Mouse (Mus musculus): ENCODE results near the gene Wnk2. TPM values are rescaled to one million over a fixed set of nuclear protein-coding genes. Genes with fewer than 3 reads are reported as not detected.

The Wnk2 gene
- total RNA-seq, 2 experiments from 2014 or later, result 0.24 TPM; not detected in 1

- no peak for ATAC-seq (replicated peaks; ENCODE audit: low FRiP score, low TSS enrichment, poor library complexity, severe bottlenecking)
Measured at GRCm38 (mm10) chr13:49108119-49108846, 39.5 kb downstream of the Wnk2 start.

- no peak for ATAC-seq (replicated peaks; ENCODE audit: low FRiP score, low TSS enrichment, poor library complexity, severe bottlenecking)
Measured at GRCm38 (mm10) chr13:49103913-49104312, 43.9 kb downstream of the Wnk2 start.

- ATAC-seq (replicated peaks; ENCODE audit: low FRiP score, low TSS enrichment, poor library complexity, severe bottlenecking), result no peak
Measured at GRCm38 (mm10) chr13:49103235-49103634, 44.6 kb downstream of the Wnk2 start.

- no peak for ATAC-seq (replicated peaks; ENCODE audit: low FRiP score, low TSS enrichment, poor library complexity, severe bottlenecking)
Measured at GRCm38 (mm10) chr13:49100417-49100816, 47.4 kb downstream of the Wnk2 start.

GRCm38 (mm10) chr13:49096826-49097225, 51.0 kb downstream of the Wnk2 start:
- ATAC-seq (replicated peaks; ENCODE audit: low FRiP score, low TSS enrichment, poor library complexity, severe bottlenecking), result no peak

GRCm38 (mm10) chr13:49094667-49095066, 53.1 kb downstream of the Wnk2 start:
- no peak for ATAC-seq (replicated peaks; ENCODE audit: low FRiP score, low TSS enrichment, poor library complexity, severe bottlenecking)

- ATAC-seq (replicated peaks; ENCODE audit: low FRiP score, low TSS enrichment, poor library complexity, severe bottlenecking), result no peak
Measured at GRCm38 (mm10) chr13:49093471-49093891, 54.3 kb downstream of the Wnk2 start.

- ATAC-seq (replicated peaks; ENCODE audit: low FRiP score, low TSS enrichment, poor library complexity, severe bottlenecking), result no peak
Measured at GRCm38 (mm10) chr13:49092596-49092995, 55.2 kb downstream of the Wnk2 start.

- ATAC-seq (replicated peaks; ENCODE audit: low FRiP score, low TSS enrichment, poor library complexity, severe bottlenecking), result no peak
Measured at GRCm38 (mm10) chr13:49090176-49090575, 57.6 kb downstream of the Wnk2 start.

- no peak for ATAC-seq (replicated peaks; ENCODE audit: low FRiP score, low TSS enrichment, poor library complexity, severe bottlenecking)
Measured at GRCm38 (mm10) chr13:49088874-49089273, 58.9 kb downstream of the Wnk2 start.

GRCm38 (mm10) chr13:49087420-49087819, 60.4 kb downstream of the Wnk2 start:
- no peak for ATAC-seq (replicated peaks; ENCODE audit: low FRiP score, low TSS enrichment, poor library complexity, severe bottlenecking)

GRCm38 (mm10) chr13:49086431-49086830, 61.4 kb downstream of the Wnk2 start:
- ATAC-seq (replicated peaks; ENCODE audit: low FRiP score, low TSS enrichment, poor library complexity, severe bottlenecking), result no peak

GRCm38 (mm10) chr13:49085211-49085610, 62.6 kb downstream of the Wnk2 start:
- no peak for ATAC-seq (replicated peaks; ENCODE audit: low FRiP score, low TSS enrichment, poor library complexity, severe bottlenecking)

- no peak for ATAC-seq (replicated peaks; ENCODE audit: low FRiP score, low TSS enrichment, poor library complexity, severe bottlenecking)
Measured at GRCm38 (mm10) chr13:49084781-49085180, 63.0 kb downstream of the Wnk2 start.

GRCm38 (mm10) chr13:49083941-49084340, 63.9 kb downstream of the Wnk2 start:
- ATAC-seq (replicated peaks; ENCODE audit: low FRiP score, low TSS enrichment, poor library complexity, severe bottlenecking), result no peak

- ATAC-seq (replicated peaks; ENCODE audit: low FRiP score, low TSS enrichment, poor library complexity, severe bottlenecking), result no peak
Measured at GRCm38 (mm10) chr13:49082151-49082879, 65.5 kb downstream of the Wnk2 start.

GRCm38 (mm10) chr13:49076196-49076595, 71.6 kb downstream of the Wnk2 start:
- no peak for ATAC-seq (replicated peaks; ENCODE audit: low FRiP score, low TSS enrichment, poor library complexity, severe bottlenecking)

GRCm38 (mm10) chr13:49075377-49075776, 72.4 kb downstream of the Wnk2 start:
- no peak for ATAC-seq (replicated peaks; ENCODE audit: low FRiP score, low TSS enrichment, poor library complexity, severe bottlenecking)

- ATAC-seq (replicated peaks; ENCODE audit: low FRiP score, low TSS enrichment, poor library complexity, severe bottlenecking), result no peak
Measured at GRCm38 (mm10) chr13:49073295-49073694, 74.5 kb downstream of the Wnk2 start.

- no peak for ATAC-seq (replicated peaks; ENCODE audit: low FRiP score, low TSS enrichment, poor library complexity, severe bottlenecking)
Measured at GRCm38 (mm10) chr13:49071861-49072260, 76.0 kb downstream of the Wnk2 start.

- no peak for ATAC-seq (replicated peaks; ENCODE audit: low FRiP score, low TSS enrichment, poor library complexity, severe bottlenecking)
Measured at GRCm38 (mm10) chr13:49069979-49070378, 77.8 kb downstream of the Wnk2 start.
